Mouse (Mus musculus): ENCODE measurements at regions not wholly inside any gene's neighbourhood (a gene's known extent, or its start where the extent isn't known, plus 50 kb on each side); places are given as distances from the start of the nearest gene placed in this dataset.

- TF ChIP-seq JUND (conservative IDR thresholded peaks at IDR 0.05; ENCODE audit: low read depth, low read length): no peak
- TF ChIP-seq CTCF (conservative IDR thresholded peaks at IDR 0.05 in 1 of 2, IDR thresholded peaks at IDR 0.05 in 1 of 2; ENCODE audit: low read depth in 2 of 2, low read length in 2 of 2): no peak
- TF ChIP-seq POLR2A (IDR thresholded peaks at IDR 0.05; ENCODE audit: low read depth, low read length): no peak
- no peak for TF ChIP-seq USF2 (conservative IDR thresholded peaks at IDR 0.05; ENCODE audit: low read depth, low read length)
Observed at GRCm38 (mm10) chr8:41989040-41989501, 572.2 kb upstream of the Frg1 start.

All from CH12.LX (cell line).